Mouse (Mus musculus) intestine, embryonic 14.5 days (tissue): ENCODE measurements around the gene N4bp1. TPM values are rescaled to one million over a fixed set of nuclear protein-coding genes. Genes with fewer than 3 reads are reported as not detected.

Experiments
- ATAC-seq: fragments of 200-750 bp; cut with Nextera tagmentation; replicated peaks from 2 replicates; pipeline ENCODE4 v1.8.0; 2017; ENCODE audit warnings: low read depth, moderate number of reproducible peaks, moderate TSS enrichment, moderate library complexity; ENCODE audit not compliant: low FRiP score, low TSS enrichment
- DNase-seq: peaks from one replicate; pipeline ENCODE4 v3.0.0-alpha.2; 2018; ENCODE audit warnings: low spot score
- H3K27ac ChIP-seq: fragments of 300-500 bp; sonication (generic); 2 replicates; pipeline ENCODE4 v1.5.1; 2014; ENCODE audit warnings: low read depth, mild to moderate bottlenecking, control low read depth
- H3K27me3 ChIP-seq: fragments of 300-500 bp; sonication (generic); replicated peaks from 2 replicates; pipeline ENCODE4 v1.6.1; 2014; ENCODE audit warnings: low read length, control low read depth; ENCODE audit not compliant: control insufficient read depth, insufficient read depth
- H3K36me3 ChIP-seq: fragments of 300-500 bp; sonication (generic); 2 replicates; pipeline ENCODE4 v1.6.1; 2014; ENCODE audit warnings: low read length, control low read depth; ENCODE audit not compliant: control insufficient read depth, insufficient read depth
- H3K4me1 ChIP-seq: fragments of 300-500 bp; sonication (generic); replicated peaks from 2 replicates; pipeline ENCODE4 v1.6.1; 2014; ENCODE audit warnings: low read length, control low read depth, mixed read lengths; ENCODE audit not compliant: control insufficient read depth, insufficient read depth
- H3K4me2 ChIP-seq: fragments of 300-500 bp; sonication (generic); 2 replicates; pipeline ENCODE4 v1.6.1; 2014; ENCODE audit warnings: low read length
- H3K4me3 ChIP-seq: fragments of 300-500 bp; sonication (generic); 2 replicates; pipeline ENCODE4 v1.5.1; 2014; ENCODE audit warnings: low read depth, low read length, control low read depth, mixed read lengths
- H3K9ac ChIP-seq: fragments of 300-500 bp; sonication (generic); 2 replicates; pipeline ENCODE4 v1.6.1; 2014; ENCODE audit warnings: mild to moderate bottlenecking, low read length
- H3K9me3 ChIP-seq: fragments of 300-500 bp; sonication (generic); 2 replicates; pipeline ENCODE4 v1.6.1; 2016; ENCODE audit warnings: low read length, control low read depth; ENCODE audit not compliant: control insufficient read depth
- WGBS: fragments of 180-500 bp; shearing (Covaris S2); extraction: QIAGEN DNeasy Blood & Tissue Kit; methylation state at CpG from one replicate; pipeline ENCODE4 v1.1.7; 2014; 5-methylcytosine and 5-hydroxymethylcytosine counted together
- polyA plus RNA-seq: library from polyadenylated mRNA; unstranded; fragments of >200 nt; fragmentation: Nextera tagmentation; extraction: Ambion mirVana; gene quantifications from 2 replicates; pipeline ENCODE4 v1.2.1, GENCODE M21; 2014

N4bp1 gene
- polyA plus RNA-seq, 1 experiment from 2014 or later, result 12.2 TPM

DNA sequence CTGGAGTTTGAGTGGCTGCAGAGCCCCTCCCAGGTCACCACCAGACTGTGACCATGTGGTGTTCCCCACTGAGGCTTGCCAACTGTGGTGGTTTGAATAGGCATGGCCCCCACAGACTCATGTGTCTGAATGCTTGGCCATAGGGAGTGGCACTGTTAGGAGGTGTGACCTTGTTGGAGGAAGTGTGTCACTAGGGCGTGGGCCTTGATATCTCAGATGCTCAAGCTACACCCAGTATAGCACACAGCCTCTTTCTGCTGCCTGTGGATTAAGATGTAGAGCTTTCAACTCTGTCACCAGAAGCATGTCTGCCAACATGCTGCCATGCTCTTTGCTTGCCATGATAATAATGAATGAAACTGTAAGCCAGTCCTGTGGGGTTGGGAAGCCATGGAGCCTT is 51.1 kb downstream of the N4bp1 start:
- Histone ChIP-seq H3K27ac (no peak overlapping the region), H3K27me3 (no peaks in the 10 kb centered on the region), H3K4me2 (no peak overlapping the region), H3K36me3 (peaks cover 2% of the 10 kb centered on the region; the same call in 1 of the 2 replicates), H3K9me3 (no peaks in the 10 kb centered on the region), H3K4me3 (no peak overlapping the region), H3K9ac (no peak overlapping the region), H3K4me1 (no peaks in the 10 kb centered on the region)
- WGBS, result 89% methylated on average over 1 of the region's 1 CpGs
- DNase-seq (no peak), ATAC-seq (no peak)

DNA sequence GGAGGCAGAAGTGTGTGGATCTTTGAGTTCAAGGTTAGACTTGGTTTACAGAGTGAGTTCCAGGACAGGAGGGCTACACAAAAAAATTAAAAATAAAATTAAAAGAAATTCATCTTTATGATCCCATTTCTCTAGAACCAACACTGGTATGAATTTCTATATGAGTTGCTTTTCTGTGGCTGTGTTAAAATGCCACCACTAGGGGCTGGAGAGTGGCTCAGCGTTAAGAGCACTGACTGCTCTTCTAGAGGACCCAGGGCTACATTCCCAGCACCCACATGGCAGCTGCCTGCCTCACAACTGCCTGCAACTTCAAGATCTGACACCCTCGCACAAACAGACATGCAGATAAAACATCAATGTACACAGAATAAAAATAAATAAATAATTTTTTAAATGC is 56.1 kb downstream of the N4bp1 start:
- ATAC-seq, result no peak
- H3K9me3 ChIP-seq, result no peaks in the 10 kb centered on the region
- H3K4me2 ChIP-seq, result no peak overlapping the region
- no peak for DNase-seq
- H3K4me3 ChIP-seq, result no peak overlapping the region
- H3K9ac ChIP-seq, result no peak overlapping the region
- H3K27me3 ChIP-seq, result no peaks in the 10 kb centered on the region
- no peak overlapping the region for H3K27ac ChIP-seq
- H3K4me1 ChIP-seq, result no peaks in the 10 kb centered on the region
- no peaks in the 10 kb centered on the region for H3K36me3 ChIP-seq
- WGBS, result 69% methylated on average over 2 of the region's 2 CpGs

DNA sequence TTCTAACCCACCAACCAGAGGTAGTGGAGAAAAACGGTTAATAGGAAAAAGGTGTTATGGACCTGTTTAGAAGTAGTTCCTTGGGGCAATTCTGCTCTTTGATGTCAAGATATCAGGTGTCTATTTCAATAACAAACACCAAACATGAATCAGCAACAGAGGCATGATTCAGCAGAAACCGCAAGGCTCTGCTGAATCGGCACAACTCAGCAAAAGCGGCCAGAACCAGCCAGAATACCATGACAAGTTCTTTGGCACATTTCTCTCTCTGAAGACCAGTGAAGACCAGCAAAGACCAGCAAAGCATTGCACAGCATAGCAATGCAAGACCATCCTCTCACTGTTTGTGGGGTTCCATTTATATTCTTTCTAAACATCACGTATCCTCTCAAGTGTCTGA is 57.9 kb downstream of the N4bp1 start:
- no peaks in the 10 kb centered on the region for H3K36me3 ChIP-seq
- no peak overlapping the region for H3K9ac ChIP-seq
- no peak overlapping the region for H3K4me2 ChIP-seq
- 86% methylated on average over 5 of the region's 5 CpGs for WGBS
- no peaks in the 10 kb centered on the region for H3K27me3 ChIP-seq
- H3K9me3 ChIP-seq, result no peaks in the 10 kb centered on the region
- no peak for ATAC-seq
- no peak overlapping the region for H3K4me3 ChIP-seq
- no peak for DNase-seq
- no peaks in the 10 kb centered on the region for H3K4me1 ChIP-seq
- H3K27ac ChIP-seq, result no peak overlapping the region

DNA sequence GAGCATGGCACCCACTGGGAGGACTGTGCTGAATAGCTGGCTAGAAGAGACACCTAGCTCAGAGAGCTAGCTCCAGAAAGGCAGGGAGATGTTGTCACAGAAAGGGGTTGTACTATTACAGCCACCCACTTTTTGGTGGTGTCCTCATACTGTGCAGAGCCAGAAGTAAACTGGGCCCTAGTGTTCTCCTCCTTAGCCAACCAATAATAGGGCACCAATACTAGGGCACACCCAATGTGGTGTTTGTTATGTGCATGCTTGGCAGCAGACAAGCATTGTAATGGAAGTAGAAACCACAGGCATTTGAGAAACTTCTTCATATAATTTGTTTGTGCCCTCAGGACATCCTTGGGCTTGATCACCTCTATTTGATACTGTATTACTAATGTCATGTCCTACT is 58.5 kb downstream of the N4bp1 start:
- no peak overlapping the region for H3K9ac ChIP-seq
- DNase-seq, result no peak
- H3K4me3 ChIP-seq, result no peak overlapping the region
- H3K4me1 ChIP-seq, result no peaks in the 10 kb centered on the region
- H3K27ac ChIP-seq, result no peak overlapping the region
- ATAC-seq, result no peak
- no peaks in the 10 kb centered on the region for H3K36me3 ChIP-seq
- no peak overlapping the region for H3K4me2 ChIP-seq
- H3K27me3 ChIP-seq, result no peaks in the 10 kb centered on the region
- no peaks in the 10 kb centered on the region for H3K9me3 ChIP-seq

DNA sequence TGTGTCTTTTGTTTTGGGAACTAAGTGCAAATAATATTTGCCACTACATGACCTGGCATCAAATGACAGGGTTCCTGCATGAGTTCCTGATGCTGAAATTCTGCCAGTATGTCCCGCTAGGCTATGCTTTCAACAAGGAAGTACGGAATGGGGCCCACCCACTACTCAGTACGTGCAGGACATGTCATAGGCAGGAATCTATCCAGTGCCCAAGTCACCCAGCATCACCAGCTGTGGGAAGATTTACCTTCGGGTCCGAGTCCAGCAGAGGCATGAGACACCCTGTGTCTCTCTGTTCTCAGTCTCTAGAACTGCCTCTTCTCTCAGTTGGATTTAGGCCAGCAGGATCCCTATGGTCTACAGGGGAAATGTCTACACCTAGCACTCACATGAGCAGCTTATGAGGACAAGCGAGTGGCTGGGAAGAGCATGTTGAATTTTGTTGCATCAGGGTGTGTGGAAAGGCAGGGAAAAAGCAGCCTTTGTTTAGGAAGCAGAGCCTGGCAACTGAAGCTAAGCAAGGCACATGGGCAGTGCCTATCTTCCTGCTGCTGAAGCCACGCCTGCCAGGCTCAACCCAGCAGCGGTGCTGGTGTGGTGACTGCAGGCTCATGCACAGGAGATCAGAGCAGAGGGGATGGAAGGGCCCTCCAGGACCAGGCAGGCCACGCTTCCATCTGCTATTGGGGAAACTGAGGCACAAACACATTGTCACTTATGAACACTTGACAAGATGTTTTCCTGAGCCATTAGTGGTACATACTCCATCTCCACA is 59.2 kb downstream of the N4bp1 start:
- Histone ChIP-seq H3K4me3 (no peak overlapping the region), H3K36me3 (no peaks in the 10 kb centered on the region), H3K9me3 (no peaks in the 10 kb centered on the region), H3K9ac (no peak overlapping the region), H3K4me1 (0 out of 2 replicates have a peak, but pooled peaks cover 4% of the 10 kb centered on the region), H3K27me3 (no peaks in the 10 kb centered on the region), H3K27ac (no peak overlapping the region), H3K4me2 (no peak overlapping the region)
- DNase-seq, result no peak
- no peak for ATAC-seq
- WGBS, result 81% methylated on average over 9 of the region's 9 CpGs

DNA sequence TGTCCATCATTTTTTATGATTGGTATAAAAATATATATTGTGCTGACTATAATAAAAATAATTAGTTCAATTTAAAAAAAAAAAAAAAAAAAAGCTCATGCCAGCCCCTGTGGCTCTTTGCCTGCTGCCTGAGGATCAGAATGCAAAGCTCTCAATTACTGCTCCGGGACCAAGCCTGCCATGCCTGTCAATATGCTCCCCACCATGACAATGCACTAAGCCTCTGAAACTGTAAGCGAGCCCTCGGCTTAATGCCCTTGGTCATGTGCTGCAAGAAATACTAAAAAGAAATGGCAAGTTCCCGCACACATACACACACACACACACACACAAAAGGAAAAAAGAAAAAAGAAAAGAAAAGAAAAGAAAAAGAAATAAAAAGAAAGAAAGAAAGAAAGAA is 60.3 kb downstream of the N4bp1 start:
- Histone ChIP-seq H3K36me3 (no peaks in the 10 kb centered on the region), H3K4me3 (no peak overlapping the region), H3K9me3 (no peaks in the 10 kb centered on the region), H3K4me2 (no peak overlapping the region), H3K4me1 (peaks cover 9% of the 10 kb centered on the region; the same call in 1 of the 2 replicates), H3K9ac (no peak overlapping the region), H3K27me3 (no peaks in the 10 kb centered on the region), H3K27ac (no peak overlapping the region)
- ATAC-seq, result no peak
- no peak for DNase-seq
- WGBS, result 73% methylated on average over 4 of the region's 4 CpGs

DNA sequence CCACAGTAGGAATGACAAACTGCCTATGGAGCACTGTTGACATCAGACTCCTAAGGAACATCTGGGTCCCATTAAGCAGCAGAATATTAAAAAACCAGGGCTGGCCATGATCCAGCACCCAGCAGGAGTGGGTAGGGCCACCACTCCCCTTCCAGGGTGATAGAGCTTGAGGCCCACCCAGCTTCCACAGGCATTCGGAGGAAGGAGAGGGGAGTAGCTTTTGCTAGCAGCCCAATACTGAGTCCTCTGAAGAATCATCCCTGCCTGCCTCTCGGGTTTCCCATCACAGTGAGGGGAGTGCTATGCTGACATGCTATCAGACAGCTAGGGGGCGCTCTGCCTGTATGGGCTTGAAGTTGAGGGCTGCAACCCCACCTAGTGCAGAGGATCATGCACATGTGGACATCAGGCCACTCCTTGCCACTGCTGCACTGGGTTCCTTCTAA is 64.3 kb downstream of the N4bp1 start:
- H3K9me3 ChIP-seq, result no peaks in the 10 kb centered on the region
- H3K27ac ChIP-seq, result peak overlapping the region; percentile 1; the same call in 1 of the 2 replicates
- no peak overlapping the region for H3K4me2 ChIP-seq
- peaks cover 9% of the 10 kb centered on the region for H3K4me1 ChIP-seq
- H3K4me3 ChIP-seq, result no peak overlapping the region
- peak; percentile 63 for DNase-seq
- no peaks in the 10 kb centered on the region for H3K27me3 ChIP-seq
- no peak overlapping the region for H3K9ac ChIP-seq
- peak; percentile 75; the same call in 1 of the 2 replicates for ATAC-seq
- H3K36me3 ChIP-seq, result no peaks in the 10 kb centered on the region
- WGBS, result 8% methylated on average over 3 of the region's 3 CpGs

DNA sequence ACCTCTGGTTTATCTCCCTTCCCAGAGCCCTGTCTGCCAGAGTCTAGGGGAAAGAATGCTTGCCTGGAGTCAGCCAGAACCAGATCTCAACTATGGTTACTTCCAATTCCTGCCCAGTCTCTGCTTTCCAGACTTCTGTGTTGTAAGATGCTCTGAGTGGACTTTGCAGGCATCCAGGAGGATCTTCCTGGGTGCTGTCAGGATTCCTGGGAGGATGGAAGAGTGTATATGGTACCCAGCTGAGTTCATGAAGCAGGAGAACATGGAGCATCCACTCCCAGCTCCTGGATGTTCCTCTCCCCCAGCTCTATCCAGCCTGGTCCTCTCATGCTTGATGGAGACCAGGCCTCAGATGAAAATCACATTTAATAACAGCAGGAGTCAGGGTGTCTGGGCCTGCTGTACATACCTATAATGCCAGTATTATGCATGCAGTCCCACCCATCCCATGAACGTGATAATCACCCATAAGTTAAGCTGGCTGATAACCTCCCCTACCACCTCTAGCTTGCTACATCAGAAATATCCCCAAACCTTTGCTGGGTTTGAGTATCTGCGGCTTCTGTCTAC is 64.8 kb downstream of the N4bp1 start:
- ATAC-seq, result peak; percentile 36; the same call in 1 of the 2 replicates
- H3K27me3 ChIP-seq, result no peaks in the 10 kb centered on the region
- no peak overlapping the region for H3K4me3 ChIP-seq
- H3K9me3 ChIP-seq, result no peaks in the 10 kb centered on the region
- H3K4me2 ChIP-seq, result no peak overlapping the region
- DNase-seq, result no peak
- no peaks in the 10 kb centered on the region for H3K36me3 ChIP-seq
- 47% methylated on average over 2 of the region's 2 CpGs for WGBS
- no peak overlapping the region for H3K9ac ChIP-seq
- peak overlapping the region; percentile 1 for H3K27ac ChIP-seq
- H3K4me1 ChIP-seq, result peaks cover 9% of the 10 kb centered on the region

DNA sequence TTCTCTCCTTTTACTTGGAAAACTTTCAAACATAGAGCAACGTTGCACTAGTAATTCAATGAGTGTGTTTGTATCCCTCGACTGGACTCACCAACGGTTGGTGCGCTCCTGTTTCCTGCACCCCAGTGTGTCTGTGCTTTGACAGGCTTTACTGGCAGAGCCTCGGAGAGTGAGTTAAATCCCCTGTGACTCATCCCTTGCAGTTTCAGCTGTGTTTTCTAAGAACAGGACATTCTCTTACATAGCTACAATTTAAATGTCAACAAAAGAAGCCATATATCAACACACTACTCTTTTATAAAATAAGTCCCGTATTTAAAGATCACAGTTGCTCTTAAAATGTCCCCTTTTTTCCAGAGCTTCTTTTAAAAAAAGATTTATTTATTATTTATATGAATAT is 65.6 kb downstream of the N4bp1 start:
- DNase-seq, result no peak

More for the DNA sequence above, 65.6 kb downstream of the N4bp1 start:
- Histone ChIP-seq H3K4me3 (no peak overlapping the region), H3K36me3 (no peaks in the 10 kb centered on the region), H3K27me3 (no peaks in the 10 kb centered on the region), H3K4me2 (no peak overlapping the region), H3K27ac (no peak overlapping the region), H3K9ac (no peak overlapping the region), H3K9me3 (no peaks in the 10 kb centered on the region), H3K4me1 (peaks cover 9% of the 10 kb centered on the region)
- WGBS, result 30% methylated on average over 6 of the region's 6 CpGs
- ATAC-seq, result no peak
